Mouse (Mus musculus): ENCODE results near the gene Rab13. TPM values are rescaled to one million over a fixed set of nuclear protein-coding genes. Genes with fewer than 3 reads are reported as not detected.

Gene Rab13
- polyA plus RNA-seq (2015; fragmentation: Nextera tagmentation; extraction: Ambion mirVana): 30.8 and 31.0 TPM in 2 replicates

- Histone ChIP-seq H3K36me3 (peaks cover 42% of the 10 kb centered on the region), H3K27ac (replicated peaks) (peak within 1 kb of the TSS; percentile 91), H3K4me3 (peak within 1 kb of the TSS; percentile 81), H3K9me3 (no peaks in the 10 kb centered on the region), H3K4me2 (peak within 1 kb of the TSS; percentile 95), H3K4me1 (peaks cover 44% of the 10 kb centered on the region), H3K27me3 (replicated peaks) (no peaks in the 10 kb centered on the region), H3K9ac (peak within 1 kb of the TSS; percentile 97)
- ATAC-seq (ENCODE audit: extremely low read depth, insufficient number of reproducible peaks, low FRiP score, low TSS enrichment): peak; percentile 81
- WGBS: under 1% methylated on average over 42 of the region's 42 CpGs
These were observed at the start of gene Rab13, which contains the start of gene Rps27 for GRCm38 (mm10) chr3:90213377-90213866. Gene Rab13, plus strand, starts transcription at chr3:90213695. Gene Rps27, minus strand, starts transcription at chr3:90213651.

GRCm38 (mm10) chr3:90179566-90179965 is 33.9 kb upstream of the Rab13 start:
- no peaks in the 10 kb centered on the region for H3K36me3 ChIP-seq
- no peak overlapping the region for H3K4me3 ChIP-seq
- no peak for ATAC-seq (ENCODE audit: extremely low read depth, insufficient number of reproducible peaks, low FRiP score, low TSS enrichment)
- no peaks in the 10 kb centered on the region for H3K4me1 ChIP-seq
- no peak overlapping the region for H3K9ac ChIP-seq
- no peak overlapping the region for H3K27ac ChIP-seq (replicated peaks)
- no peaks in the 10 kb centered on the region for H3K27me3 ChIP-seq (replicated peaks)
- 57% methylated on average over 3 of the region's 3 CpGs for WGBS
- H3K4me2 ChIP-seq: no peak overlapping the region
- H3K9me3 ChIP-seq: no peaks in the 10 kb centered on the region

DNA sequence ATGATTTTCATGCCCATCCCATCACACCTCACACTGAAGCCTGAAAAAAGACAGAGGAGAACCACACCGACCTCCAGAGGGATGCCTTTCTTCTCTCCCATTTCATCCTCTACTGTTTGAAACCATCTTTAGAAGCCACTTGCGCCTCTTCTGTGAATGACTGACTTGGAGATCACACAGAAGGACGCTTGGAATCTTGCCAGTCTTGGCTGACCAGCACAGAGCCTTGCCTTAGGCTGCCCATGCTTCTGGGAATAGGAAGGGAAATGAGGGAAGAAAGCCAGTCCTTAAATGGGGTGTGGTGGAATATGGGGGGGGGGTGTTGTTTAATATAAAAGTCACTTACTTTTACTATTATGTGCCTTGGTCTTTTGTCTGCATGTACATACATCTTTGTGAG is 29.9 kb upstream of the Rab13 start:
- Histone ChIP-seq H3K4me3 (no peak overlapping the region), H3K4me1 (peaks cover 5% of the 10 kb centered on the region), H3K9me3 (no peaks in the 10 kb centered on the region), H3K27ac (replicated peaks) (no peak overlapping the region), H3K9ac (no peak overlapping the region), H3K27me3 (replicated peaks) (no peaks in the 10 kb centered on the region), H3K4me2 (no peak overlapping the region), H3K36me3 (no peaks in the 10 kb centered on the region)
- WGBS: 55% methylated on average over 3 of the region's 3 CpGs
- no peak for ATAC-seq (ENCODE audit: extremely low read depth, insufficient number of reproducible peaks, low FRiP score, low TSS enrichment)

GRCm38 (mm10) chr3:90190859-90191510 is 22.5 kb upstream of the Rab13 start:
- H3K36me3 ChIP-seq: no peaks in the 10 kb centered on the region
- H3K4me2 ChIP-seq: no peak overlapping the region
- no peaks in the 10 kb centered on the region for H3K27me3 ChIP-seq (replicated peaks)
- WGBS: 67% methylated on average over 11 of the region's 11 CpGs
- H3K4me1 ChIP-seq: peaks cover 11% of the 10 kb centered on the region
- no peaks in the 10 kb centered on the region for H3K9me3 ChIP-seq
- no peak overlapping the region for H3K27ac ChIP-seq (replicated peaks)
- no peak overlapping the region for H3K9ac ChIP-seq
- H3K4me3 ChIP-seq: no peak overlapping the region
- no peak for ATAC-seq (ENCODE audit: extremely low read depth, insufficient number of reproducible peaks, low FRiP score, low TSS enrichment)

DNA sequence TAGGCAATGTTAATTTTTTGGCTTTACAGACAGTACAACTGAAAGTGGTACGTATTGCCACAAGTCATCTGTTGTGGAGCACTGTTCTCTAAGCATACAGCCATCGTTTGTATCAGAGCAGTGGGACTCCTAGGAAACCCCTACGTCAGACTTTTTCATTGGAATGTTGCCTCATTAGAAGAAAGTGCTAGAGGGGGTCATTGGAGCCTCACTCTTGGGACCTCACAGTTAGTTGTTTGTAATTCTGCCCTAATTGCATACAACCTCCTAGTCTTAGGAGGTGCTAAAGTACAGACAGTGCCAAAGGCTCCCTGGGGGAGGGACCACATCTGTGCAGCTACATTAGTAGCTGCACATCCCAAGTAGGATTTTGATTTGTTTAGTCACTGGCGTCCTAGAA is 18.7 kb upstream of the Rab13 start:
- H3K27me3 ChIP-seq (replicated peaks): no peaks in the 10 kb centered on the region
- H3K27ac ChIP-seq (replicated peaks): no peak overlapping the region
- WGBS: 70% methylated on average over 4 of the region's 4 CpGs
- no peaks in the 10 kb centered on the region for H3K36me3 ChIP-seq
- no peak overlapping the region for H3K9ac ChIP-seq
- no peak overlapping the region for H3K4me3 ChIP-seq
- peaks cover 6% of the 10 kb centered on the region; the same call in 1 of the 2 replicates for H3K4me1 ChIP-seq
- ATAC-seq (ENCODE audit: extremely low read depth, insufficient number of reproducible peaks, low FRiP score, low TSS enrichment): no peak
- no peaks in the 10 kb centered on the region for H3K9me3 ChIP-seq
- H3K4me2 ChIP-seq: no peak overlapping the region

DNA sequence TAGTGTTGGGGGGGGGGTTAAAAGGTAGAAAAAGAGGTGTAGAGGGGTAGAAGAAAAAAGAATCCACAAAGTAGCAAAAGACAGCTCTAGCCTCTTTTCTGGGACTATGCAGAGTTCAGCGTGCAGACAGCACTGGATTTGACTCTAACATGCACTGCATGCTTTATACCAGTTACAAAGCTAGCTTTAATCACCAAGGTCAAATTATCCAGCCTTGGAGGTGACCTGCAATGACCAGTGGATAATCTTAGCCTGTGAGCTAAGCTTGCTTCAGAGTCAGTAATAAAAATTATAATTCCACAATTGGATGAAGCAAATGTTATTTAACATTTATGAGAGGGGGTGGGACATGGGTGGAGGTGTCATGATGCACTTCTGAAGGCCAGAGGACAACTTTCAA is 17.9 kb upstream of the Rab13 start:
- no peak overlapping the region for H3K27ac ChIP-seq (replicated peaks)
- no peaks in the 10 kb centered on the region for H3K36me3 ChIP-seq
- H3K9me3 ChIP-seq: no peaks in the 10 kb centered on the region
- WGBS: 52% methylated on average over 1 of the region's 1 CpGs
- H3K9ac ChIP-seq: no peak overlapping the region
- peaks cover 6% of the 10 kb centered on the region; the same call in 1 of the 2 replicates for H3K4me1 ChIP-seq
- no peak overlapping the region for H3K4me2 ChIP-seq
- H3K27me3 ChIP-seq (replicated peaks): no peaks in the 10 kb centered on the region
- ATAC-seq (ENCODE audit: extremely low read depth, insufficient number of reproducible peaks, low FRiP score, low TSS enrichment): no peak
- H3K4me3 ChIP-seq: no peak overlapping the region

DNA sequence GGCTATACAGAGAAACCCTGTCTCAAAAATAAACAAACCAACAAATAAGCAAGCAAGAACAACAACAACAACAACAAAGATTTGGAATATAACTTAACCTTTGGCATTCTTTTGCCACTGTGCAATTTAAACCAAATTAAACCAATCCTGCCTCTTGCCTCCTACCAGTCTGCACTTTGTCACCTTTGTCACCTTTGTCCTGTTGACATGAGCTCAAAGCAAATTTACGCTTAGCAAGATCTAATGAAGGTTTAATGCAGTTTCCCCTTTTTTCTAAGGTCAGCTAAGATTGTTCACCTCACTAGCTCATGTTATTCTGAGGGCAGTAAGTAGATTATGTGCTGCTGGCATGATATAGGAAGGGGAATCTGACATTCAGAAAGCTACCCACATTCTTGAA is 15.9 kb upstream of the Rab13 start:
- H3K4me1 ChIP-seq: peaks cover 6% of the 10 kb centered on the region; the same call in 1 of the 2 replicates
- ATAC-seq (ENCODE audit: extremely low read depth, insufficient number of reproducible peaks, low FRiP score, low TSS enrichment): no peak
- H3K9me3 ChIP-seq: no peaks in the 10 kb centered on the region
- no peaks in the 10 kb centered on the region for H3K27me3 ChIP-seq (replicated peaks)
- no peak overlapping the region for H3K9ac ChIP-seq
- H3K4me2 ChIP-seq: no peak overlapping the region
- no peak overlapping the region for H3K4me3 ChIP-seq
- WGBS: 48% methylated on average over 1 of the region's 1 CpGs
- H3K27ac ChIP-seq (replicated peaks): no peak overlapping the region
- no peaks in the 10 kb centered on the region for H3K36me3 ChIP-seq

- WGBS: 88% methylated on average over 1 of the region's 1 CpGs
- Histone ChIP-seq H3K27me3 (replicated peaks) (no peaks in the 10 kb centered on the region), H3K36me3 (peaks cover 12% of the 10 kb centered on the region), H3K4me1 (peaks cover 6% of the 10 kb centered on the region; the same call in 1 of the 2 replicates), H3K4me3 (no peak overlapping the region), H3K4me2 (no peak overlapping the region), H3K27ac (replicated peaks) (no peak overlapping the region; the same call in 1 of the 2 replicates), H3K9ac (no peak overlapping the region), H3K9me3 (no peaks in the 10 kb centered on the region)
- no peak for ATAC-seq (ENCODE audit: extremely low read depth, insufficient number of reproducible peaks, low FRiP score, low TSS enrichment)
These were observed 10.6 kb upstream of the Rab13 start for GRCm38 (mm10) chr3:90202884-90203283.

- H3K9me3 ChIP-seq: no peaks in the 10 kb centered on the region
- no peak overlapping the region for H3K4me2 ChIP-seq
- H3K4me3 ChIP-seq: no peak overlapping the region
- peaks cover 20% of the 10 kb centered on the region for H3K36me3 ChIP-seq
- H3K27ac ChIP-seq (replicated peaks): peak overlapping the region; percentile 63
- no peaks in the 10 kb centered on the region for H3K27me3 ChIP-seq (replicated peaks)
- H3K4me1 ChIP-seq: peaks cover 7% of the 10 kb centered on the region
- 27% methylated on average over 5 of the region's 5 CpGs for WGBS
- no peak for ATAC-seq (ENCODE audit: extremely low read depth, insufficient number of reproducible peaks, low FRiP score, low TSS enrichment)
- no peak overlapping the region for H3K9ac ChIP-seq
These were observed 9.9 kb upstream of the Rab13 start for GRCm38 (mm10) chr3:90203619-90204018.

GRCm38 (mm10) chr3:90204582-90204981 is 8.9 kb upstream of the Rab13 start:
- no peak for ATAC-seq (ENCODE audit: extremely low read depth, insufficient number of reproducible peaks, low FRiP score, low TSS enrichment)
- H3K27ac ChIP-seq (replicated peaks): no peak overlapping the region
- 95% methylated on average over 2 of the region's 2 CpGs for WGBS
- no peak overlapping the region for H3K4me3 ChIP-seq
- H3K4me2 ChIP-seq: no peak overlapping the region
- H3K9me3 ChIP-seq: no peaks in the 10 kb centered on the region
- peaks cover 29% of the 10 kb centered on the region for H3K36me3 ChIP-seq
- no peaks in the 10 kb centered on the region for H3K27me3 ChIP-seq (replicated peaks)
- no peak overlapping the region for H3K9ac ChIP-seq
- H3K4me1 ChIP-seq: peaks cover 12% of the 10 kb centered on the region

GRCm38 (mm10) chr3:90208662-90209061 is 4.8 kb upstream of the Rab13 start:
- no peak overlapping the region for H3K9ac ChIP-seq
- peak overlapping the region; percentile 21 for H3K27ac ChIP-seq (replicated peaks)
- ATAC-seq (ENCODE audit: extremely low read depth, insufficient number of reproducible peaks, low FRiP score, low TSS enrichment): no peak
- no peaks in the 10 kb centered on the region for H3K27me3 ChIP-seq (replicated peaks)
- H3K4me3 ChIP-seq: no peak overlapping the region
- peaks cover 60% of the 10 kb centered on the region for H3K36me3 ChIP-seq
- WGBS: 72% methylated on average over 2 of the region's 2 CpGs
- H3K4me1 ChIP-seq: peaks cover 40% of the 10 kb centered on the region
- H3K4me2 ChIP-seq: no peak overlapping the region
- H3K9me3 ChIP-seq: no peaks in the 10 kb centered on the region
